Mouse (Mus musculus) neutrophil, adult 59 days (primary cell): ENCODE measurements around the gene Tgfb1. TPM values are rescaled to one million over a fixed set of nuclear protein-coding genes. Genes with fewer than 3 reads are reported as not detected.

Experiments
- total RNA-seq, 2 experiments: library from RNA; stranded (reverse); gene quantifications; 1 replicate in 1 of 2; 2 replicates in 1 of 2; pipeline ENCODE4 v1.2.4; 2023

Gene Tgfb1
- 100 to 1,000 TPM; 166 to 200 TPM for total RNA-seq

DNA sequence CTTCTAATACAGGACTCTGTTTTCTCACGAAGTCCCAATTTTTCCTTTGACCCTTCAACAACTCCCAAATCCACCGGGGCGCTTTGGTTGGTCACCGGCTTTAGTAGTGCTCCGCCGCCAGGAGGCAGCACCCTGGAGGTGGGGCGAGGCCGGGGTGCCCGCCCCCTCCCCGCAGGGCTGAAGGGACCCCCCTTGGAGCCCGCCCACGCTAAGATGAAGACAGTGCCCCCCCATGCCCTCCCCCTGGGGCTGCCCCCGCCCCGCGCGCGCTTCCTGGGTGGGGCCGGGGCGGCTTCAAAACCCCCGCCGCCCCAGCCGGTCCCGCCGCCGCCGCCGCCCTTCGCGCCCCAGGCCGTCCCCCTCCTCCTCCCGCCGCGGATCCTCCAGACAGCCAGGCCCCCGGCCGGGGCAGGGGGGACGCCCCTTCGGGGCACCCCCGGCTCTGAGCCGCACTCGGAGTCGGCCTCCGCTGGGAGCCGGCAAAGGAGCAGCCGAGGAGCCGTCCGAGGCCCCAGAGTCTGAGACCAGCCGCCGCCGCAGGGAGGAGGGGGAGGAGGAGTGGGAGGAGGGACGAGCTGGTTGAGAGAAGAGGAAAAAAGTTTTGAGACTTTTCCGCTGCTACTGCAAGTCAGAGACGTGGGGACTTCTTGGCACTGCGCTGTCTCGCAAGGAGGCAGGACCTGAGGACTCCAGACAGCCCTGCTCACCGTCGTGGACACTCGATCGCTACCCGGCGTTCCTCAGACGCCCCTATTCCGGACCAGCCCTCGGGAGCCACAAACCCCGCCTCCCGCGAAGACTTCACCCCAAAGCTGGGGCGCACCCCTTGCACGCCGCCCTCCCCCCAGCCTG is at the start of gene Tgfb1:
Gene Tgfb1 (plus strand): TSS at position 323 of the 852 bp plus-strand sequence.

DNA sequence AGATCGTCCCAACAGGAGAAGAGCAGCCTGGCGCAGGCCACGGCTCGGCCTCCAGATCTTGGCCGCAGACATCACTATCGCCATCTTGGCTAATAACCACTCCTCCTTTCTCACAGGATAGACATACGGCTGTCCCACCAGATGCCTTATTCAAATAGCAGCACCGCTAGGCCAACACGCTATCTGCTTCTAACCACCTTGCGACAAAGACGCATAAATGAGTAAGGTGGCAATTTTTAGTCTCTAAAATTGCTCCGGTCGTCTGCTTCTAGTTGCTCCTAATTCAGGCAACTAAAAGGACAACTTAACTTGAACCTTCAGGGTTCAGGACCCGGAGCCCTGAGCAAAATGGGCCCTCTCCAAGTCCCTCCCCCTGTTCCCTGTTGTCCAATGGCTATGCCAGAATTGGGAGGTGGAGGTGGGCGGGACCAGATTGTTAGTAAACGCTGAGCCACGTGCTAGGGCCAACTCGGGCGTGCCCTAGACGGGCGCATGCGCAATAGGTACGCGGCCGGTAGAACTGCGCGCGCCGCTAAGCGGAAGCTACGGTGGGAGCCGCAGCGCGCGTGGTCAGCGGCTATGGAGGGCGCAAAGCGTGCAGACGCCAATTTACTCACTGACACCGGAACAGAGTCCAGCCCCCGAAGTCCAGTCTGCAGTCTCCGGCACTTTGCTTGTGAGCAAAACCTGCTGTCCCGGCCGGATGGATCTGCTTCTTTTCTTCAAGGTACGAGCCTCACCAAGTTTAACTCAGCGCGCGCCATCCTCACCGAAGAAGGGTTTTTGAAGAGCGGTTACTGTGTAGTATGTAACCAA is 27.9 kb upstream of the Tgfb1 start, which contains the start of the genes Bckdha and Exosc5:
Gene Bckdha (minus strand): TSS at position 325 of the 816 bp plus-strand sequence.
Gene Exosc5 (plus strand): TSS at position 508 of the 816 bp plus-strand sequence.

DNA sequence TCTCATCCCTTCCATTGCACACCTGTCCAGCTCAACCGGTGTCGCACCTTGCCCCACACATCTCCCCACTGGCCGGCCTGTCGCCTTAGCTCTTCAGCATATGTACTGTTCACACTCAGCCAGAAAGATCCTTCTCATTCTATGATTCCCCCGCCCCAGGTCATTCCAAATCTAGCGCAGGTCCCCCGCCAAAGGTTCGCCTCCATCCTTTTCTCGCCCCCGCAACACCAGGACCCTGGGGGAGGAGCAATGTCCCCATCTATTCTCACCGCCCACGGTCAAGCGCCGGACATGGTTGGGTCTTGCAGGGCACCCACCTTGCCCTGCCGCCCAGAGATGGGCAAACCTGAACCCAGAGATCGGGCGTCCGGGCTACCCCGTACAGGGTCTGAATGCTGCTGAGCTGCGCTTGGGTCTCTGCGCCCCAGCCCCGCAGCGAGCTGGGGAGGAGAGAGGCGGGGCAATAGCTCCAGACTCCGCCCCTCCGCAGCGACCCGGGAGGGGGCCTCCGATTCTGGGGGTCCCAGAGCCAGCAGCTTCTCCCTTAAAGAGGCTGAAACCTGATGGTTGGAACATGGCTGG is 12.0 kb upstream of the Tgfb1 start, which contains the start of gene Tmem91:
Gene Tmem91 (minus strand): TSS at position 448 of the 582 bp plus-strand sequence.

DNA sequence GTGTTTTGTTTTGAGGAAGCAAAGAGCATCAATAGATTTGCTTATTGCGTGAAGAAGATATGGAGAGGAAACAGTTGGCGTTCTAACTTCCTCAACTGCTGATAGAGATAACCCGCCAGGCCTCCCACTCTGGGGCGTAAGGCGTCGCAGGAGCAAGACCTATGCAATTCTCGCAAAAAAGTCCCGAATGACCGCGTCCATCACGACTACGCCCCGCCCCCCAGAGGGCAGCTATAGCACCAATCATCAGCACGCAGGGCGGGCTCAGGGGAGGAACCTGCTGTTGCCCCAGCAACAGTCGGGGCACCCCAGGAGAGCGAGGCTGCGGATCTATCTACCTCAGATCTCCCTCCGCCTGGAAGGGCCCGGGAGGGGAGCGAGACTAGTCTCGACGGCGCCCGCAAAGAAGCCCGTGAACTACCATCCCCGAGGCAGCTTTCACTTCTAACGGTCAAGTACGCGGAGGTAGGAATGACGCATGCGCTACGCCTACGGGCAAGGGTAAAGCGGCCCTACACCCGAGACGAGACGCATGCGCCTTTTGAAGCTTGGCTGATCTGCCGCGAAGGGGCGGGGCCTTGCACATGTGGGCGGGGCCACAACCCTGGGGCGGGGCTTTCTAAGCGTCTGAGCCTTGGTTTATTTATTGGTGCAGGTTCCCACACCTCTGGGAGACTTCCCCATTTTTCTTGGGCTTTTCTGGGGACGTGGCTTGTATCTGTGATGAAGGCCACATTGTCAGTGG is 6.1 kb upstream of the Tgfb1 start, which contains the start of gene B9d2:
Gene B9d2 (plus strand): TSS at position 267 of the 745 bp plus-strand sequence.

DNA sequence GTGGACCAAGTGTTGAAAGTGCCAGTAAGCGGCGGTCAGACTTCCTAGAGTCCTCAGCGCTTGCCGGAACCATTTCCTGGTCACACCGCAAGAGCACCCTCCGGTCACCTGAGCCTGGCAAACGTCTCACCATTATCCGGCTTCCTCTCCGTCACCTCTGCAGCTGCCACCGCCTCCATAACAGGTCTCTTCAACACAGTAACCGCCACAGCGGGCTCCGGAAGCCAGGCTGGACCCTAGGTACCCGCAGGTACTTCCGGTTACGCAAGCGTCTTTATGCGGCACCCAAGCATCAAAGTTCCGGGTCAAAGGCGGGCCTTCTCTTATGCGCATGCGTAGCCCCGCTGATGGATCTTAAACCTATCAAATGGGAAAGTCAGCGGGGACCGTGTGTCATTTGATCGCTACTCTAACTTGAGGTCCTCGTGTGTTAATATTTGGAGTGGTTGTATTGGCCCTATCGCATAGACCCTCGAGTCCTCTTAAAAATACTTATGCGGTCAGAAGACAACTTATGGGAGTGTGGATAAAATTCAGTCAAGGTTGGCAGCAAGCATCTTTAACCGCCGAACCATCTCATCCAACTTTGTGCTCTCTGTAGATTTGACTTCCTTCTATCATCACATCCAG is 32.1 kb downstream of the Tgfb1 start, which contains the start of gene Ccdc97:
Gene Ccdc97 (minus strand): TSS at position 301 of the 630 bp plus-strand sequence.

Other genes starting within 250 kb of the Tgfb1 start
- 100 to 1,000 TPM; 245 to 270 TPM for gene Ceacam1, start 209.4 kb upstream of the Tgfb1 start, total RNA-seq
- gene Ceacam2, start 147.1 kb upstream of the Tgfb1 start, total RNA-seq, result 10 to 100 TPM; 33.5 to 35.1 TPM
- not detected for gene Erich4, start 71.1 kb upstream of the Tgfb1 start, total RNA-seq
- 10 to 100 TPM; 21.2 to 25.3 TPM for gene Dmac2, start 67.6 kb upstream of the Tgfb1 start, total RNA-seq
- 10 to 100 TPM; 16.3 to 24.1 TPM for gene B3gnt8, start 60.3 kb upstream of the Tgfb1 start, total RNA-seq
- gene Bckdha, start 28.0 kb upstream of the Tgfb1 start, total RNA-seq, result 10 to 100 TPM; 41.4 to 49.7 TPM
- gene Exosc5, start 27.8 kb upstream of the Tgfb1 start, total RNA-seq, result 10 to 100 TPM; 27.7 to 34.1 TPM
- gene Tmem91, start 11.8 kb upstream of the Tgfb1 start, total RNA-seq, result under 1 TPM in 1 of 2 experiments, not detected in 1; 0.42 TPM
- 10 to 100 TPM; 26.2 to 28.7 TPM for gene B9d2, start 6.2 kb upstream of the Tgfb1 start, total RNA-seq
- 10 to 100 TPM; 66.4 to 74.4 TPM for gene Ccdc97, start 32.1 kb downstream of the Tgfb1 start, total RNA-seq
- gene Hnrnpul1, start 67.8 kb downstream of the Tgfb1 start, total RNA-seq, result 100 to 1,000 TPM; 199 to 224 TPM
- 1 to 10 TPM; 4.0 to 6.3 TPM for gene Axl, start 101.7 kb downstream of the Tgfb1 start, total RNA-seq
- not detected for gene Cyp2s1, start 129.9 kb downstream of the Tgfb1 start, total RNA-seq
- not detected for gene Cyp2b10, start 210.6 kb downstream of the Tgfb1 start, total RNA-seq